Mouse (Mus musculus): Measurements from ENCODE around the gene Osbp2. TPM values are rescaled to one million over a fixed set of nuclear protein-coding genes. Genes with fewer than 3 reads are reported as not detected.

Gene Osbp2
- total RNA-seq, 2 experiments from 2014 or later = 5.4 to 6.1 TPM

Other genes starting within 250 kb of the Osbp2 start
- gene Morc2a, start 214.7 kb downstream of the Osbp2 start, total RNA-seq (2021) = 10 to 100 TPM; 34.7 to 42.4 TPM
- under 1 TPM; 0.14 to 0.17 TPM for gene 4921536K21Rik, start 31.2 kb upstream of the Osbp2 start, total RNA-seq (2021)
- gene Dusp18, start 31.3 kb upstream of the Osbp2 start, total RNA-seq (2021) = 10 to 100 TPM; 21.5 to 24.4 TPM
- gene Slc35e4, start 50.8 kb upstream of the Osbp2 start, total RNA-seq (2021) = 1 to 10 TPM; 3.6 to 4.0 TPM
- gene Tcn2, start 68.3 kb upstream of the Osbp2 start, total RNA-seq (2021) = 10 to 100 TPM; 38.8 to 40.6 TPM
- 10 to 100 TPM; 41.0 to 42.0 TPM for gene Pes1, start 100.1 kb upstream of the Osbp2 start, total RNA-seq (2021)
- not detected for gene 4930556J24Rik, start 112.9 kb upstream of the Osbp2 start, total RNA-seq (2021)
- under 1 TPM; 0.14 to 0.23 TPM for gene Gal3st1, start 119.7 kb upstream of the Osbp2 start, total RNA-seq (2021)
- gene Sec14l4, start 167.6 kb upstream of the Osbp2 start, total RNA-seq (2021) = not detected
- gene Sec14l3, start 200.9 kb upstream of the Osbp2 start, total RNA-seq (2021) = not detected
- gene Mtfp1, start 231.5 kb upstream of the Osbp2 start, total RNA-seq (2021) = 10 to 100 TPM; 46.3 to 52.0 TPM

Data from heart, postnatal 4 days (tissue).